Comparison of ENCODE assay signal across 8 mouse cellular contexts in genomic region chr6:114928462-114928861, GRCm38 (mm10). TPM values are rescaled to one million over a fixed set of nuclear protein-coding genes. Genes with fewer than 3 reads are reported as not detected.
DNase-seq lines count a peak whose midpoint lies in the region; ATAC-seq and TF ChIP-seq lines count a peak whose summit lies in the region.

No protein-coding gene starts in this region.

- DNase-seq in 416B (ENCODE audit: low read depth) (peak; percentile 85), NIH3T3 (ENCODE audit: low read depth) (peak; percentile 89)
- DNase-seq in cerebellum, postnatal 25 days = peak; percentile 85 to 86
- peak; percentile 74 for DNase-seq in gastrocnemius, adult 2 months
- DNase-seq in liver, embryonic 14.5 days (ENCODE audit: low read depth in 3 of 3, low spot score in 3 of 3) = peak in 1 of 3 experiments; percentile 33
- peak; percentile 79 for DNase-seq in thymus, postnatal 0 days (ENCODE audit: low spot score)

- intact Hi-C loops in gastrocnemius, adult 2 months (cut with DNase I) = loop anchor here (2.0 kb wide), 2 partner anchors 40 to 100 kb away; partner anchors contain the start of gene Vgll4

- H3K9ac ChIP-seq in liver, embryonic 14.5 days (replicated peaks) = no peak overlapping the region
- H3K9ac ChIP-seq in neural tube, embryonic 13.5 days = no peak overlapping the region

- no peaks in the 10 kb centered on the region for H3K27me3 ChIP-seq in liver, embryonic 14.5 days (ENCODE audit: control insufficient read depth, insufficient read depth, low read length)
- no peaks in the 10 kb centered on the region; the same call in 1 of the 2 replicates for H3K27me3 ChIP-seq in neural tube, embryonic 13.5 days

- TF ChIP-seq CTCF in gastrocnemius, adult 2 months (IDR thresholded peaks at IDR 0.05) = peak; percentile 98
- TF ChIP-seq CTCF in liver, embryonic 14.5 days (IDR thresholded peaks at IDR 0.05; ENCODE audit: low read depth) = peak; percentile 96

- peaks cover 0 to 3% of the 10 kb centered on the region in 2 experiments; a peak in 2 of 4 replicates for H3K4me1 ChIP-seq in liver, embryonic 14.5 days (replicated peaks; ENCODE audit: control insufficient read depth in 2 of 2, insufficient read depth in 2 of 2, low read length in 1 of 2)
- peaks cover 29% of the 10 kb centered on the region for H3K4me1 ChIP-seq in neural tube, embryonic 13.5 days (replicated peaks)

- no peaks in the 10 kb centered on the region for H3K9me3 ChIP-seq in liver, embryonic 14.5 days (ENCODE audit: control insufficient read depth, low read length)
- H3K9me3 ChIP-seq in neural tube, embryonic 13.5 days = no peaks in the 10 kb centered on the region

- no peak overlapping the region for H3K27ac ChIP-seq in gastrocnemius, adult 2 months
- no peak overlapping the region for H3K27ac ChIP-seq in liver, embryonic 14.5 days
- H3K27ac ChIP-seq in neural tube, embryonic 13.5 days (replicated peaks) = no peak overlapping the region

- no peaks in the 10 kb centered on the region for H3K36me3 ChIP-seq in liver, embryonic 14.5 days (replicated peaks; ENCODE audit: control insufficient read depth, insufficient read depth, low read depth)
- no peaks in the 10 kb centered on the region for H3K36me3 ChIP-seq in neural tube, embryonic 13.5 days

- WGBS in liver, embryonic 14.5 days (ENCODE audit: insufficient replicate concordance) = 2% methylated on average over 4 of the region's 4 CpGs
- 6% methylated on average over 4 of the region's 4 CpGs for WGBS in neural tube, embryonic 13.5 days

- peak; percentile 51 for ATAC-seq in inflammation-experienced regulatory T-cells, adult 6 months
- ATAC-seq in liver, embryonic 14.5 days (ENCODE audit: insufficient read depth) = no peak
- 0 out of 2 replicates have a peak, but pooled peaks have one; percentile 53 for ATAC-seq in neural tube, embryonic 13.5 days (ENCODE audit: low read depth)

- no peak for TF ChIP-seq EP300 in liver, embryonic 14.5 days (IDR thresholded peaks at IDR 0.05; ENCODE audit: low read depth)

- no peak overlapping the region for H3K4me2 ChIP-seq in liver, embryonic 14.5 days (ENCODE audit: low read depth)
- H3K4me2 ChIP-seq in neural tube, embryonic 13.5 days = no peak overlapping the region

- H3K4me3 ChIP-seq in gastrocnemius, adult 2 months = no peak overlapping the region
- H3K4me3 ChIP-seq in liver, embryonic 14.5 days (ENCODE audit: insufficient read depth in 1 of 2, low read depth in 2 of 2, low read length in 2 of 2) = no peak overlapping the region
- H3K4me3 ChIP-seq in neural tube, embryonic 13.5 days = no peak overlapping the region

RNA-seq across cellular contexts. Expression of gene Vgll4, which starts 41.3 kb away (rescaled TPM):
- total RNA-seq in gastrocnemius, adult 2 months (2021) = 10 to 100 TPM; 16.7 to 25.6 TPM
- 100 to 1,000 TPM; 118 to 183 (median 152) TPM for polyA plus RNA-seq in inflammation-experienced regulatory T-cells, adult 6 months (2017; shearing (Covaris generic))
- 4.6 TPM in 2 replicates for polyA plus RNA-seq in liver, embryonic 14.5 days (2012; rRNA removed)
- polyA plus RNA-seq in liver, embryonic 14.5 days (2014; fragmentation: Nextera tagmentation; extraction: Ambion mirVana) = 5.5 and 7.3 TPM in 2 replicates
- polyA plus RNA-seq in neural tube, embryonic 13.5 days (2015; fragmentation: Nextera tagmentation; extraction: Ambion mirVana) = 60.6 and 65.2 TPM in 2 replicates
- polyA plus RNA-seq in thymus, postnatal 0 days (2015; fragmentation: Nextera tagmentation; extraction: Ambion mirVana) = 74.0 and 90.5 TPM in 2 replicates
